Mouse (Mus musculus) heart, embryonic 16.5 days (tissue): Measurements from ENCODE around the gene Gdf7. TPM values are rescaled to one million over a fixed set of nuclear protein-coding genes. Genes with fewer than 3 reads are reported as not detected.

Source experiments
- ATAC-seq: fragments of 200-750 bp; cut with Nextera tagmentation; replicated peaks from 2 replicates; pipeline ENCODE4 v1.8.0; 2017; ENCODE audit warnings: moderate number of reproducible peaks; ENCODE audit not compliant: insufficient read depth, low FRiP score; ENCODE audit errors: extremely low read depth
- H3K27ac ChIP-seq: fragments of 300-500 bp; sonication (generic); 2 replicates; pipeline ENCODE4 v1.5.1; 2014; ENCODE audit warnings: mild to moderate bottlenecking, low read length, control low read depth, moderate library complexity
- H3K27me3 ChIP-seq: fragments of 300-500 bp; sonication (generic); 2 replicates; pipeline ENCODE4 v1.6.1; 2014; ENCODE audit warnings: low read length, mixed read lengths; ENCODE audit not compliant: control insufficient read depth, insufficient read depth
- H3K36me3 ChIP-seq: fragments of 300-500 bp; sonication (generic); 2 replicates; pipeline ENCODE4 v1.6.1; 2014; ENCODE audit not compliant: control insufficient read depth, insufficient read depth
- H3K4me1 ChIP-seq: fragments of 300-500 bp; sonication (generic); 2 replicates; pipeline ENCODE4 v1.6.1; 2014; ENCODE audit warnings: low read length, mixed read lengths; ENCODE audit not compliant: control insufficient read depth, insufficient read depth
- H3K4me2 ChIP-seq: fragments of 300-500 bp; sonication (generic); 2 replicates; pipeline ENCODE4 v1.6.1; 2014; ENCODE audit warnings: low read depth, mild to moderate bottlenecking, control low read depth, low read length
- H3K4me3 ChIP-seq: fragments of 300-500 bp; sonication (generic); 2 replicates; pipeline ENCODE4 v1.5.1; 2014; ENCODE audit warnings: mild to moderate bottlenecking, control low read depth, low read length
- H3K9ac ChIP-seq: fragments of 300-500 bp; sonication (generic); 2 replicates; pipeline ENCODE4 v1.6.1; 2014; ENCODE audit warnings: low read length, control low read depth
- H3K9me3 ChIP-seq: fragments of 300-500 bp; sonication (generic); replicated peaks from 2 replicates; pipeline ENCODE4 v1.6.1; 2016; ENCODE audit warnings: low read length; ENCODE audit not compliant: control insufficient read depth
- WGBS: fragments of 180-500 bp; shearing (Covaris S2); extraction: QIAGEN DNeasy Blood & Tissue Kit; methylation state at CpG from one replicate; pipeline ENCODE4 v1.1.7; 2014; 5-methylcytosine and 5-hydroxymethylcytosine counted together
- polyA plus RNA-seq: library from polyadenylated mRNA; unstranded; fragments of >200 nt; fragmentation: Nextera tagmentation; extraction: Ambion mirVana; gene quantifications from 2 replicates; pipeline ENCODE4 v1.2.1, GENCODE M21; 2015

Gene Gdf7
- polyA plus RNA-seq: not detected in 2 replicates

DNA sequence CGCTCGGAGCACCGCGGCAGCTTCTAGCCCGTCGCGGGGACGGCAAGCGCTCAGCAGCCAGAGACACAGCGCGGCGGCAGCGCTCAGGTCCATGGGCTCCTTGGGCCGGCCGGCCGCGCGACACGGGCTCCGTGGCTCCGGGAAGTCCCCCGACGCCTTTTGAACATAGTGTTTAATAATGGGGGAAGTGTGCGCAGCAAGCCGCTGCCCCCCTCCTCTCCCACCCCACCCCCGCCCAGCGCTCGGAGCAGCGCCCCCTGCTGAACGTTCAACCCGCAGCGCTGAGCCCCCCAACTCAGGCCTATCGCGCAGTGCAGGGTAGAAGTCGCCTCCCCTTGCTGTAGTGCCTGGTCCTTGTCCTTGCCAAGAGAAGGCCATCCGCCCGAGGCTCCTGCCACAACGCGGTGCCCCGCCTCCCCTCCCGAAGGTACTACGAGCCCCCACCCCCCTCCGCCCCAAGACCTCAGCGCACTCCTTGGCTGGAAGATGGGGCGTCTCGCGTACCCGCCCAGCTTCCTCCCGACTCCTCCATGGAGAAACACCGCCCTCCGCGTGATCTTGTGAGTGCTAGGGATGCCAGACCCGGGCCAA is at the start of gene Gdf7:
TSS of gene Gdf7 (minus strand) at position 114 of the 591 bp plus-strand sequence.
- H3K36me3 ChIP-seq: no peaks in the 10 kb centered on the region
- H3K4me1 ChIP-seq: peaks cover 8% of the 10 kb centered on the region; the same call in 1 of the 2 replicates
- H3K27ac ChIP-seq: no peak within 1 kb of the TSS
- H3K9me3 ChIP-seq: no peaks in the 10 kb centered on the region
- ATAC-seq: no peak
- H3K4me3 ChIP-seq: peak within 1 kb of the TSS; percentile 60
- H3K27me3 ChIP-seq: peaks cover 85% of the 10 kb centered on the region
- peak within 1 kb of the TSS; percentile 76 for H3K4me2 ChIP-seq
- 2% methylated on average over 53 of the region's 53 CpGs for WGBS
- peak within 1 kb of the TSS; percentile 52; the same call in 1 of the 2 replicates for H3K9ac ChIP-seq

DNA sequence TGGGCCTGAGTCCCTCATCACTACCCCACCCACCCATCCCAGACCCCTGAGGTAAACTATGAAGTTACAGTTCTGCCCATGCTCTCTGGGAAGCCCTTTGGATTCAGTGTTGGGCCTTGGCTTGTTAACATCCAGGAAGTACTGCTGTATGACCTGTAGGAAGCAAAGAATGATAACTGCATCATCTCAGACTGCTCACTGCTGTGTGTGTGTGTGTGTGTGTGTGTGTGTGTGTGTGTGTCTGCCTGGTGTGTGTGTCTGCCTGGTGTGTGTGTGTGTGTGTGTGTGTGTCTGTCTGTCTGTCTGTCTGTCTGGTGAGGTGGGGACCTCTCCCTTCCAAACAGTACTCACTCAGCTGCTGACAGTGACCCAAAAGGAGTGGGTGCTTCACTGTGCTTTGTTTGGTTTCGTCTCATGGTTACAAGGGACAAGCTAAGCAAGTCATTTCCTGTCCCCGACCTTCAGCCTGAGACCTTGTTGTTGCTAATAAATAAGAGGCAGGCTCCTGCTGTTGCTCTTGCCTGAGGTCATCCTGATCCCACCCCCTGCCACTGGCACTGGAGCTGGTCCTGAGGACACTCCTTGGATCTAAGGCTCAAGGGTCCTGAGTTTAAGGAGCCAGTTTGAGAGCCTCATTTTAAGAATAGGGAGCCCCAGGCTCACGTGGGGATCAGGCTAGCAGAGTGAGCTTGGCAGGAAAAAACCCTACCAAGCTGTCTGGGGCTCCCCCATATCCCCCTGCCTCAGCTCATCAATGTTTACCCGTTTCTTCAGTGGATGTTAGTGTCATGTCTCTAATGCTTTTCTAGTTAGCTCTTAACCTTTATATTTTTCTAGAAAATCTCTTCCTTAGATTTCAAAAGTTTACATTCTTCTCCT is 49.5 kb upstream of the Gdf7 start:
- 30% methylated on average over 4 of the region's 4 CpGs for WGBS
- Histone ChIP-seq H3K4me3 (no peak overlapping the region), H3K36me3 (no peaks in the 10 kb centered on the region), H3K9ac (no peak overlapping the region), H3K4me2 (no peak overlapping the region), H3K9me3 (peaks cover 3% of the 10 kb centered on the region), H3K27ac (peak overlapping the region; percentile 65), H3K4me1 (peaks cover 9% of the 10 kb centered on the region), H3K27me3 (no peaks in the 10 kb centered on the region)
- ATAC-seq: peak; percentile 62; the same call in 1 of the 2 replicates

DNA sequence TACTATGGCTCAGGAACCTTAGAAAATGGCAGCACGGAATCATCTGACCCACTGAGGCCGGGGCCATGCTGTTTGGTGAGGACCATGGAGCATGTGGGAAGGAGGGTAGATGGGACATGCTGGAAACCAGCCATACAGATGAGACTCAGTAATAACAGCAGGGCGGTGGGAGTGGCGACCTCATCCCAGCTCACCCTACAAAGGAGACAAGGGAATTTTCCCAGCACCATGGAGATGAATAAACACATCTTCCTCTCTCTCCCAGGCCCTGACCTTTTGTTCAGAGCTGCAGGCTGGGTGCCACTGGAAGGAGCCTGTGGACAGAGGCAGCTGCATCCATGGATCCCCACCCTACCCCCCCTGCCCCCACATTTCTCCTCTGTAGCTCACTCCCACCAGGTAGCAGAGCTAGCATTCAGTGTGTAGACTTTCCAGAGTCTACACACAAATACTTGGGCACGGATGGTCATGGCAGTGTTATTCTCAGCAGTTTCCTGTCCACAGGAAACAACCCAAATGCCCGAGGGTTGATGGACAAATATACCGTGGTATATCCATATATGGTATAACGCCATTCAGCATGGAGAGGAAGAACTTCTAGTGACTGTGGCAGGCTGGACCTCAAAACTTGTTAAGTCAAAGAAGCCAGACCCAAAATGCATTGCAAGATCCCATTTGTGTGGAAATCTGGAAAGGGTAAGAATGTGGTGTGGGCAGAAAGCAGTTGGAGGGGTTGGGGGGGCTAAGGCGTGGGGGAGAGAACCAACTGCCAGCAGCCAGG is 47.2 kb upstream of the Gdf7 start:
- WGBS: 65% methylated on average over 9 of the region's 9 CpGs
- Histone ChIP-seq H3K36me3 (no peaks in the 10 kb centered on the region), H3K9me3 (no peaks in the 10 kb centered on the region), H3K4me2 (no peak overlapping the region), H3K27me3 (no peaks in the 10 kb centered on the region; the same call in 1 of the 2 replicates), H3K27ac (no peak overlapping the region), H3K4me1 (peaks cover 12% of the 10 kb centered on the region), H3K9ac (no peak overlapping the region), H3K4me3 (no peak overlapping the region)
- no peak for ATAC-seq

DNA sequence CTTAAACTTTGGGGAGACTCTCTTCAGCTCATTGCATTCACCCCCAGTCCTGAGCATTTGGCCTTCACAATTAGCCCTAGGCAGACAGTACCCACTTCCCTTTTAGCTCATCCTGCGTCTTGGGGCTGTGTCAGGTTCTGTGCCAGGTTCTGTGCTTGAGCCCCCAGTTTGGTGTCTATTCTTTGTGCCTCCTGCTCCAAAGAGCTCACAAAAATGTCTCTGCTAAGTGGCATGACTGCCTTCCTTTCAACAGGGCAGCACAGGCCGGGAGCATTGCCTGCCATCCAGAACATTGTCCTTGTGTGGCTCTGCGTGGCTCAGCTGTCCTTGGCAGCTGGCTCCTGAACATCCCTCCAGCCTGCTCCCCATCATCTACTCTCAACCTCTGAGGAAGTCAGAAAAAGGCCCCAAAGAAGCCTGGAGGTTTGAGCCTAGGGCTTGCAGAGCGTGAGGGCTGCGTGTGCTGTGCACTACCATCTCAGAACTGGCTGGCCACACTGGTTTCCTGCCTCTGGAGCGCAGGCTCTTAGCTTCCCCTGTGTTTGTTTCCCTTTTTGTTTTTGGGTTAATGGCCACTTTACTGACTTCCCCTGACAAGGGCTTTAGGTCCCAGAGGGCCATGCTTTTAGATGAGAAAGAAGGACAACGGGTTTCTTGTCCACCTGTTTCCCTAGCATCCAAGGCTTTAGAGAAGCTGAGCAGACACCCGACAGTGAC is 46.1 kb upstream of the Gdf7 start:
- WGBS: 71% methylated on average over 8 of the region's 8 CpGs

DNA sequence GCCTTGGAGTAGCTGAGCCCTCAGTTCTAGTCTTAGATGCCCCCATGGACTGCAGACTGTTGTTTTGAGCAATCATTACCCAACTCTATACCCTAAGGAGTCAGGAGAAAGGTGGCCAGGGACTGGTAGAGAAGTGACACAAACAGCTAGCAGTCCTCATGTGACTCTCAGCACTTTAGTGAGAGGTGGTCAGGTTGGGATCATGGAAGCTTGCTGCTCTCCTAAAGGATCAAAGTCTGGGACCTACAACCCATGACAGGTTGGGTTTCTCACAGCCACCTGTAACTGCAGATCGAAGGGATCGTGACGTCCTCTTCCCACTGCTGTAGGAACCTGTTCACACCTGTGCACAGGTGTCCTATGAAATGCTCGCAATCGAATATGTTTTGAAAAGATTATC is 43.8 kb upstream of the Gdf7 start:
- Histone ChIP-seq H3K9me3 (no peaks in the 10 kb centered on the region), H3K27me3 (no peaks in the 10 kb centered on the region; the same call in 1 of the 2 replicates), H3K9ac (0 out of 2 replicates have a peak overlapping the region, but pooled peaks have one; percentile 33), H3K4me2 (no peak overlapping the region), H3K4me1 (peaks cover 7% of the 10 kb centered on the region), H3K4me3 (no peak overlapping the region), H3K27ac (peak overlapping the region; percentile 76), H3K36me3 (peaks cover 14% of the 10 kb centered on the region)
- ATAC-seq: no peak
- 90% methylated on average over 5 of the region's 5 CpGs for WGBS

More for the DNA sequence above, 46.1 kb upstream of the Gdf7 start:
- ATAC-seq: no peak
- no peaks in the 10 kb centered on the region for H3K9me3 ChIP-seq
- H3K4me1 ChIP-seq: peaks cover 12% of the 10 kb centered on the region
- H3K27ac ChIP-seq: peak overlapping the region; percentile 3; the same call in 1 of the 2 replicates
- no peak overlapping the region for H3K9ac ChIP-seq
- H3K4me2 ChIP-seq: no peak overlapping the region
- H3K36me3 ChIP-seq: peaks cover 4% of the 10 kb centered on the region
- H3K4me3 ChIP-seq: no peak overlapping the region
- H3K27me3 ChIP-seq: no peaks in the 10 kb centered on the region; the same call in 1 of the 2 replicates

DNA sequence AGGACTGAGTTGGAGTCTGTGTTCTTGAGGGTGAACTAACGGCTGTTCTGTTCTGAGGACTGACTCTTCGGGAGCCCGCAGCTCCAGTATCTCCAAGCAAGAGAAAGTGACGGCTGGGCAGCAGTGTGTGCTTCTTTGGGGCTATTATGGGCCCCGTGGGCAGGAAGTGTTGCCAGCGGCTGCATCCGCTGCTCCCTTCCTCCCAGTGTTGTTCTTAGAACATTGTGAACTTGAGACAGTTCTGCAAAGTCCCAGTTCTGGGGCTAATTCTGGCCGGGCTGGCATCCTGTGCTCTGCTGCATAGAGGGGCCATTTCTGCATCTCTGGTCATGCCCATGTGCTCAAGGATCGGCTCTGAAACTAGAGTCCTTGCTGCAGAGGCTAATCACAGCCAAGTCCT is 43.1 kb upstream of the Gdf7 start:
- H3K9me3 ChIP-seq: no peaks in the 10 kb centered on the region
- WGBS: 47% methylated on average over 9 of the region's 9 CpGs
- H3K4me3 ChIP-seq: no peak overlapping the region
- H3K27ac ChIP-seq: peak overlapping the region; percentile 76
- H3K36me3 ChIP-seq: peaks cover 14% of the 10 kb centered on the region
- H3K27me3 ChIP-seq: no peaks in the 10 kb centered on the region; the same call in 1 of the 2 replicates
- ATAC-seq: peak; percentile 71
- H3K4me1 ChIP-seq: peaks cover 7% of the 10 kb centered on the region
- peak overlapping the region; percentile 21; the same call in 1 of the 2 replicates for H3K4me2 ChIP-seq
- peak overlapping the region; percentile 2; the same call in 1 of the 2 replicates for H3K9ac ChIP-seq

DNA sequence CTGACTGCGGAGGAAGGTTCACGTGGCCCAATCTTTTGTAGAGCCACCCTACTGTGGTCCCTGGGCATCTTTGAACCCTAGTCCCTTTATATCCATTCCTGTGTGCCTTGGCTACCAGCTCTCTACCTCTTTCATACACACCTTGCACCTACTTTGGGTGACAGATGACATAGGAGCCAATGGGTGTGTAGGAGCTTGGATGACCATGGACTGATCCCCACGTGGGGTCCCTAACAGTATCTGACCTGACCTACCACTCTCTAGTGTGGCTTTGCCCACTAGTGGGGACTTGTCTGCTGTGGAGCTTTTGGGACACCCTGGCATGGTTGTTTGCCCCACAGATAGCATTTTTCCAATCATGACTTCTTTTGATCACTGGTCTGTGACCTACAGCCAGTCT is 41.6 kb upstream of the Gdf7 start:
- Histone ChIP-seq H3K9me3 (no peaks in the 10 kb centered on the region), H3K27ac (no peak overlapping the region), H3K4me1 (peaks cover 14% of the 10 kb centered on the region), H3K4me3 (no peak overlapping the region), H3K27me3 (no peaks in the 10 kb centered on the region; the same call in 1 of the 2 replicates), H3K4me2 (no peak overlapping the region), H3K9ac (no peak overlapping the region), H3K36me3 (peaks cover 14% of the 10 kb centered on the region)
- no peak for ATAC-seq
- 98% methylated on average over 3 of the region's 3 CpGs for WGBS

DNA sequence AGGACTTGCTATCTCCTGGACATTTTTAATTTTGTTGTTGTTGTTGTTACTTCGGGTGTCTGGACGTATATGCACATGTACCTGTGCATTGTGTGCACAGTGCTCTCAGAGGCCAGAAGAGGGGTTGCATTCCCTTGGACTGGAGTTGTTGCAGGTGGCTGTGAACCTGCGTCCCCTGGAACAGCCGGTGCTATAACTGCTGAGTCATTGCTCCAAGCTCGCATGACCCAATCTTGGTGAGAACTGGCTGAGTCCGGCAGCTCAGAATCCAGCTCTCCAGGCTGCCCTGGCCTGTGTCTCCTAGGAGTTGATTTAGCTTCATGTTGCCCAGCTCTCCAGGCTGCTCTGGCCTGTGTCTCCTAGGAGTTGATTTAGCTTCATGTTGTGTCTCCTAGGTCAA is 39.3 kb upstream of the Gdf7 start:
- no peaks in the 10 kb centered on the region for H3K9me3 ChIP-seq
- peaks cover 20% of the 10 kb centered on the region for H3K4me1 ChIP-seq
- H3K9ac ChIP-seq: no peak overlapping the region
- H3K27ac ChIP-seq: no peak overlapping the region
- H3K4me3 ChIP-seq: no peak overlapping the region
- peaks cover 18% of the 10 kb centered on the region for H3K36me3 ChIP-seq
- no peak overlapping the region for H3K4me2 ChIP-seq
- no peak for ATAC-seq
- 88% methylated on average over 6 of the region's 6 CpGs for WGBS
- no peaks in the 10 kb centered on the region; the same call in 1 of the 2 replicates for H3K27me3 ChIP-seq
